Mouse (Mus musculus): ENCODE measurements at regions not wholly inside any gene's neighbourhood (a gene's known extent, or its start where the extent isn't known, plus 50 kb on each side); places are given as distances from the start of the nearest gene placed in this dataset.
A peak's percentile ranks its signal among the peaks of the same experiment; 100 is the strongest.

DNA sequence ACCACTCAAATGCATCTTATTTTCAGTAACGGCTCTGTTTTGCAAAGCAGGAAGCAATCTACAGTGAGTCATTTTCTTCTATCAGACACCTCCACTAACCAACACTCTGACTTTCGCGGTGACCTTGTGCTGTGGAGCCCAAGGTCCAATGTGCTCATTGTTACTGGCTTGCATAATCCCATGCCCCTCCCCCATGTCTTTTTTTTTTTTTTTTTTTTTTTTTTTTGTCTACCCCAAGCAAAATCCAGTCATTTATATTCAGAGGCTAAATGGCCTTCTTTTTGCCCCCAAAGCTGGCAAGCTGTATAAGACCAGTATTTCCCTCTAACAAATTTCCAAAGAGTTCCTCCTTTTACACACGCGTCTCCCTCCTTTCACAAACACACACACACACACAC lies 452.1 kb upstream of the Pou3f3 start:
- WGBS, result 38% methylated on average over 5 of the region's 5 CpGs
- peak overlapping the region; percentile 67; the same call in 1 of the 2 replicates for H3K27ac ChIP-seq
- no peaks in the 10 kb centered on the region for H3K36me3 ChIP-seq
- H3K4me3 ChIP-seq, result peak overlapping the region; percentile 41
- no peaks in the 10 kb centered on the region for H3K9me3 ChIP-seq
- H3K27me3 ChIP-seq (ENCODE audit: insufficient read depth, poor library complexity, severe bottlenecking), result no peaks in the 10 kb centered on the region
- H3K4me1 ChIP-seq, result peaks cover 8% of the 10 kb centered on the region; the same call in 1 of the 2 replicates
- peak; percentile 66 for DNase-seq (ENCODE audit: low spot score)

- H3K27ac ChIP-seq, result peak overlapping the region; percentile 67; the same call in 1 of the 2 replicates
- H3K4me1 ChIP-seq, result peaks cover 8% of the 10 kb centered on the region; the same call in 1 of the 2 replicates
- peak; percentile 73 for DNase-seq (ENCODE audit: low spot score)
- H3K36me3 ChIP-seq, result no peaks in the 10 kb centered on the region
- no peaks in the 10 kb centered on the region for H3K27me3 ChIP-seq (ENCODE audit: insufficient read depth, poor library complexity, severe bottlenecking)
- no peaks in the 10 kb centered on the region for H3K9me3 ChIP-seq
- H3K4me3 ChIP-seq, result peak overlapping the region; percentile 41
- WGBS, result 18% methylated on average over 14 of the region's 14 CpGs
Measured at GRCm38 (mm10) chr1:42243878-42244277, 451.7 kb upstream of the Pou3f3 start.

GRCm38 (mm10) chr1:42252386-42252785 lies 443.2 kb upstream of the Pou3f3 start:
- Histone ChIP-seq H3K4me1 (no peaks in the 10 kb centered on the region), H3K9me3 (no peaks in the 10 kb centered on the region), H3K27ac (no peak overlapping the region), H3K4me3 (no peak overlapping the region), H3K36me3 (no peaks in the 10 kb centered on the region), H3K27me3 (ENCODE audit: insufficient read depth, poor library complexity, severe bottlenecking) (no peaks in the 10 kb centered on the region)
- WGBS, result 81% methylated on average over 3 of the region's 3 CpGs
- no peak for DNase-seq (ENCODE audit: low spot score)

- Histone ChIP-seq H3K36me3 (no peaks in the 10 kb centered on the region), H3K27me3 (ENCODE audit: insufficient read depth, poor library complexity, severe bottlenecking) (no peaks in the 10 kb centered on the region), H3K9me3 (no peaks in the 10 kb centered on the region), H3K4me3 (no peak overlapping the region), H3K4me1 (peaks cover 3% of the 10 kb centered on the region; the same call in 1 of the 2 replicates), H3K27ac (no peak overlapping the region)
- 80% methylated on average over 3 of the region's 3 CpGs for WGBS
- no peak for DNase-seq (ENCODE audit: low spot score)
Measured at GRCm38 (mm10) chr1:42253786-42254185, 441.8 kb upstream of the Pou3f3 start.

GRCm38 (mm10) chr1:42256911-42257595 lies 438.5 kb upstream of the Pou3f3 start:
- Histone ChIP-seq H3K27me3 (ENCODE audit: insufficient read depth, poor library complexity, severe bottlenecking) (no peaks in the 10 kb centered on the region), H3K9me3 (no peaks in the 10 kb centered on the region), H3K36me3 (no peaks in the 10 kb centered on the region), H3K27ac (no peak overlapping the region), H3K4me1 (peaks cover 3% of the 10 kb centered on the region; the same call in 1 of the 2 replicates), H3K4me3 (no peak overlapping the region)
- DNase-seq (ENCODE audit: low spot score), result no peak
- 83% methylated on average over 10 of the region's 10 CpGs for WGBS

- H3K36me3 ChIP-seq, result no peaks in the 10 kb centered on the region
- H3K27ac ChIP-seq, result no peak overlapping the region
- H3K9me3 ChIP-seq, result no peaks in the 10 kb centered on the region
- 48% methylated on average over 19 of the region's 19 CpGs for WGBS
- H3K4me1 ChIP-seq, result peaks cover 3% of the 10 kb centered on the region; the same call in 1 of the 2 replicates
- H3K4me3 ChIP-seq, result no peak overlapping the region
- no peak for DNase-seq (ENCODE audit: low spot score)
- no peaks in the 10 kb centered on the region for H3K27me3 ChIP-seq (ENCODE audit: insufficient read depth, poor library complexity, severe bottlenecking)
Measured at GRCm38 (mm10) chr1:42257801-42258593, 437.6 kb upstream of the Pou3f3 start.

- no peaks in the 10 kb centered on the region for H3K27me3 ChIP-seq (ENCODE audit: insufficient read depth, poor library complexity, severe bottlenecking)
- peaks cover 3% of the 10 kb centered on the region; the same call in 1 of the 2 replicates for H3K4me1 ChIP-seq
- DNase-seq (ENCODE audit: low spot score), result no peak
- 27% methylated on average over 4 of the region's 4 CpGs for WGBS
- no peak overlapping the region for H3K27ac ChIP-seq
- H3K9me3 ChIP-seq, result no peaks in the 10 kb centered on the region
- no peaks in the 10 kb centered on the region for H3K36me3 ChIP-seq
- no peak overlapping the region for H3K4me3 ChIP-seq
Measured at GRCm38 (mm10) chr1:42258594-42258910, 437.0 kb upstream of the Pou3f3 start.

DNA sequence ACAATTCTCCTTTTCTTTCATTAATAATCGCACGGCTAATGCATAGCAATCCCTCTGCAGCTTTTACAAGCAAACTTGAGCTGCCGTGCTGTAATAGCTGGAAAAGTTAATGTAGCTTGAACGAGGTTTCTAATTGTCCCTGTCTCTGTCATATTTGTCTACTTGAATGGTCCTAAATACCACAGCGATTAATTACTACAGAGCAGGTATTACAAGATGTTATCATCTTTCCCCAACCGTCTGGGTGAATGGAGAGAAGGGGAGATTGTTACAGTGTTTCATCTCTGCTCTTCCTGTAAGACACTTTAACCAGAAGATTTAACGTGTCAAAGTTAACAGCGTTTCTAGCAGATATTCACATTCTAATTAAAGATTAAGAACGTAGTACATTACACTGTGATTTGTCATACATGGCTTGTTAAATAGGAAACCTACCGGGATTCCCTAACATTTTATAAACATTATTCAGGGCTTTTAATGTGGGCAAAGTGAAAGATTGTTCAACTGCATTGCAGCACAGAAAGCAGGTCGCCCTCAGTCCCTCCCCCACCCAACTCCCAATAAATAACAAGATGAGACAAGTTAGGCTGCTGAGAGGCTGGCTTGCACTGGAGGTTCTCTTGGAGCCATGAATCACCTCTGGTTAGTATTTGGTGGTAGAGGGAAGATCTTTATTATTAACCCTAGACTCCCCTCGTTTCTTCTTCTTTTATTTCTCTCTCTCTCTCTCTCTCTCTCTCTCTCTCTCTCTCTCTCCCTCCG lies 436.2 kb upstream of the Pou3f3 start:
- Histone ChIP-seq H3K4me1 (peaks cover 3% of the 10 kb centered on the region; the same call in 1 of the 2 replicates), H3K4me3 (no peak overlapping the region), H3K9me3 (no peaks in the 10 kb centered on the region), H3K27me3 (ENCODE audit: insufficient read depth, poor library complexity, severe bottlenecking) (no peaks in the 10 kb centered on the region), H3K36me3 (no peaks in the 10 kb centered on the region), H3K27ac (no peak overlapping the region)
- DNase-seq (ENCODE audit: low spot score), result no peak
- WGBS, result 66% methylated on average over 13 of the region's 13 CpGs

- Histone ChIP-seq H3K27ac (no peak overlapping the region), H3K27me3 (ENCODE audit: insufficient read depth, poor library complexity, severe bottlenecking) (no peaks in the 10 kb centered on the region), H3K36me3 (no peaks in the 10 kb centered on the region), H3K9me3 (no peaks in the 10 kb centered on the region), H3K4me3 (no peak overlapping the region), H3K4me1 (peaks cover 3% of the 10 kb centered on the region; the same call in 1 of the 2 replicates)
- DNase-seq (ENCODE audit: low spot score), result no peak
- WGBS, result 71% methylated on average over 9 of the region's 9 CpGs
Measured at GRCm38 (mm10) chr1:42260033-42260925, 435.3 kb upstream of the Pou3f3 start.

- Histone ChIP-seq H3K27ac (no peak overlapping the region), H3K36me3 (no peaks in the 10 kb centered on the region), H3K4me1 (peaks cover 3% of the 10 kb centered on the region; the same call in 1 of the 2 replicates), H3K4me3 (no peak overlapping the region), H3K9me3 (no peaks in the 10 kb centered on the region), H3K27me3 (ENCODE audit: insufficient read depth, poor library complexity, severe bottlenecking) (no peaks in the 10 kb centered on the region)
- 78% methylated on average over 3 of the region's 3 CpGs for WGBS
- DNase-seq (ENCODE audit: low spot score), result no peak
Measured at GRCm38 (mm10) chr1:42261031-42261430, 434.5 kb upstream of the Pou3f3 start.

- Histone ChIP-seq H3K27me3 (ENCODE audit: insufficient read depth, poor library complexity, severe bottlenecking) (no peaks in the 10 kb centered on the region), H3K4me1 (peaks cover 3% of the 10 kb centered on the region; the same call in 1 of the 2 replicates), H3K27ac (peak overlapping the region; percentile 56; the same call in 1 of the 2 replicates), H3K9me3 (no peaks in the 10 kb centered on the region), H3K36me3 (no peaks in the 10 kb centered on the region), H3K4me3 (peak overlapping the region; percentile 44)
- WGBS, result 11% methylated on average over 13 of the region's 13 CpGs
- no peak for DNase-seq (ENCODE audit: low spot score)
Measured at GRCm38 (mm10) chr1:42261800-42262199, 433.8 kb upstream of the Pou3f3 start.

GRCm38 (mm10) chr1:42262606-42263005 lies 433.0 kb upstream of the Pou3f3 start:
- no peak overlapping the region for H3K4me3 ChIP-seq
- H3K9me3 ChIP-seq, result no peaks in the 10 kb centered on the region
- H3K27me3 ChIP-seq (ENCODE audit: insufficient read depth, poor library complexity, severe bottlenecking), result no peaks in the 10 kb centered on the region
- WGBS, result 56% methylated on average over 5 of the region's 5 CpGs
- no peaks in the 10 kb centered on the region for H3K36me3 ChIP-seq
- peaks cover 3% of the 10 kb centered on the region; the same call in 1 of the 2 replicates for H3K4me1 ChIP-seq
- no peak for DNase-seq (ENCODE audit: low spot score)
- H3K27ac ChIP-seq, result no peak overlapping the region

All from heart, embryonic 10.5 days (tissue).